Mouse (Mus musculus): ENCODE results near the gene Fpgs. TPM values are rescaled to one million over a fixed set of nuclear protein-coding genes. Genes with fewer than 3 reads are reported as not detected.

Gene Fpgs
- 1.2 TPM for polyA plus RNA-seq (2014; fragmentation: Illumina TruSeq; extraction: RNeasy Lipid Tissue Mini Kit (QIAGEN cat#74804))

GRCm38 (mm10) chr2:32704021-32704421 lies at the start of gene Fpgs:
Fpgs (minus strand) TSS chr2:32704145.

GRCm38 (mm10) chr2:32740916-32741272 lies 36.9 kb upstream of the Fpgs start, which contains the start of gene 6330409D20Rik:
6330409D20Rik (minus strand) TSS chr2:32741016.

DNA sequence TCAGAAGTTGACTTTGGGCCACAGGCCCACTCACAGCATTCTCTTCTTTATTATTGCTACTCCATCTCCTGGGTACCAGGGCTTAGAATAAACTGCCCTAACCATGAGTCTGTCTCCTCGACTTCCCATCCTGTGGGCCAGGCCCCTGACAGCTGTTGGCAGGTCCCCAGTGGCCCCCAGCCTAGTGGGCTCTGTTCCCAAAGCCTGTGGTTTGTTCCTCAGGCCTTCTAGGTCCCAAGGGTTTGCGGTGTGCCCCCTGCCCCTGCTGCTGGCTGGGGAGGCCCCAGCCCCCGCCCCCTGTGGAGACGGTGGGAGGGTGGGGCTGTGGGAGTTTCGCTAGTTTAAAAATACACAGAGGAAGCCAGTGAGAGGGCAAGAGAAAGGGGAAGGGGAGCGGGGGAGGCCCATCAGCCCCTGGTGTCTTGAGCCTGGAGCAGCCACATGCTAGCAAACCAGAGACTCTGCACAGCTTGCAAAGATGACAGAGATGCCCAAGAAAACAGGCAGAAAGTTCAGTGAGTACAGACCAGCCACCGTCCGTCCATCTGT lies 16.8 kb upstream of the Fpgs start, which contains the start of gene Sh2d3c:
Sh2d3c (plus strand) TSS at position 375 of the 549 bp plus-strand sequence.

DNA sequence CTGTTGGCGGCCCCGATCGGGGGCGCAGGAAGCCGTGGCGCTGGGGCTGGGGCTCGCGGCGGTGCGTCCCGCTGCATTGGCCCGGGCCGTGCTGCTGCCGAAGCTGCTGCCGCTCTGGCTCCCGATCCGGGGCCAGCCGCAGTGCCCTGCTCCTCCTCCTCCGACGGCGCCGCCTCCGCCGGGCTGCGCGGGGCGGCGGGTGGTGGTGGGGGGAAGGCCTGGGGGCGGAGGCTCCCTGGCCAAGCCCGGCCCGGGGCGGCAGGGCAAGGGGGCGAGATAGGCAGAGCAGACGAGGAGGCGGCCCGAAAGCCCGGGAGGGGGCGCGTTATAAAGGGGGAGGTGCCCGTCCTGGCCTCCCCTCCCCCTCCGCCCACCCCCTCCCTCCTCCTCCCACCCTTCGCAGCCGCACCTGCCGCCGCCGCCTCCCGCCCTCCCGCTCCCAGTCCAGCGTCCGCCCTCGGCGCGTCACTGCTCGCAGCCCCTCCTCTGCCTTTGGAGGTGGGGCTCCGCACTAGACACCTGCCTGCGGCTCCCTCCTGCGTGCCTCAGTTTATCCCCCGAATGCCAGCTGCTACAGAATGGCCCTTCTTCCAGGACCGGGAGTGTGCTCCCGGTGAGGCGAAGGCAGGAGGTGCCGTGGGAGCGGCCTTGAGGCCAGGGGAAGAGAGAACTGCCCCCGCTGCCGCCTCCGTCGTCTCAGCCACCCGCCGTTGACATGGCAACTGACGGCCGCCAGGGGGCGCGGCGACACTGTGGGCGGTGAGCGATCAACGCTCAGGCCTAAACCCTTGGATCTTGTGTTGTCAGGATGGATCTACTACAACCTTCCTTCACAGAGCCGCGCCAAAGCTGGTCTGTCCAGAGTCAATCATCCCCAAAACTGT lies 9.2 kb upstream of the Fpgs start, which contains the start of gene Cdk9:
Cdk9 (minus strand) TSS at position 143 of the 884 bp plus-strand sequence.

GRCm38 (mm10) chr2:32646379-32647056 lies 57.4 kb downstream of the Fpgs start, which contains the start of gene Eng:
Eng (plus strand) TSS chr2:32646595.

Other genes starting within 250 kb of the Fpgs start
- 4.4 TPM for gene Fam102a, start 168.8 kb downstream of the Fpgs start, polyA plus RNA-seq (2014; fragmentation: Illumina TruSeq; extraction: RNeasy Lipid Tissue Mini Kit (QIAGEN cat#74804))
- gene Dpm2, start 133.3 kb downstream of the Fpgs start, polyA plus RNA-seq (2014; fragmentation: Illumina TruSeq; extraction: RNeasy Lipid Tissue Mini Kit (QIAGEN cat#74804)): 3.4 TPM
- not detected for gene Pip5kl1, start 129.3 kb downstream of the Fpgs start, polyA plus RNA-seq (2014; fragmentation: Illumina TruSeq; extraction: RNeasy Lipid Tissue Mini Kit (QIAGEN cat#74804))
- gene 9430097D07Rik, start 128.5 kb downstream of the Fpgs start, polyA plus RNA-seq (2014; fragmentation: Illumina TruSeq; extraction: RNeasy Lipid Tissue Mini Kit (QIAGEN cat#74804)): not detected
- gene St6galnac4, start 117.0 kb downstream of the Fpgs start, polyA plus RNA-seq (2014; fragmentation: Illumina TruSeq; extraction: RNeasy Lipid Tissue Mini Kit (QIAGEN cat#74804)): 1.8 TPM
- 2.8 TPM for gene St6galnac6, start 104.4 kb downstream of the Fpgs start, polyA plus RNA-seq (2014; fragmentation: Illumina TruSeq; extraction: RNeasy Lipid Tissue Mini Kit (QIAGEN cat#74804))
- 1.8 TPM for gene Ak1, start 82.4 kb downstream of the Fpgs start, polyA plus RNA-seq (2014; fragmentation: Illumina TruSeq; extraction: RNeasy Lipid Tissue Mini Kit (QIAGEN cat#74804))
- gene Eng, start 57.5 kb downstream of the Fpgs start, polyA plus RNA-seq (2014; fragmentation: Illumina TruSeq; extraction: RNeasy Lipid Tissue Mini Kit (QIAGEN cat#74804)): 1.1 TPM
- 61.4 TPM for gene Cdk9, start 8.9 kb upstream of the Fpgs start, polyA plus RNA-seq (2014; fragmentation: Illumina TruSeq; extraction: RNeasy Lipid Tissue Mini Kit (QIAGEN cat#74804))
- gene Sh2d3c, start 16.9 kb upstream of the Fpgs start, polyA plus RNA-seq (2014; fragmentation: Illumina TruSeq; extraction: RNeasy Lipid Tissue Mini Kit (QIAGEN cat#74804)): 0.14 TPM
- not detected for gene 6330409D20Rik, start 36.9 kb upstream of the Fpgs start, polyA plus RNA-seq (2014; fragmentation: Illumina TruSeq; extraction: RNeasy Lipid Tissue Mini Kit (QIAGEN cat#74804))
- 1.0 TPM for gene Tor2a, start 53.1 kb upstream of the Fpgs start, polyA plus RNA-seq (2014; fragmentation: Illumina TruSeq; extraction: RNeasy Lipid Tissue Mini Kit (QIAGEN cat#74804))
- gene Ttc16, start 71.5 kb upstream of the Fpgs start, polyA plus RNA-seq (2014; fragmentation: Illumina TruSeq; extraction: RNeasy Lipid Tissue Mini Kit (QIAGEN cat#74804)): 0.37 TPM
- not detected for gene Ptrh1, start 71.6 kb upstream of the Fpgs start, polyA plus RNA-seq (2014; fragmentation: Illumina TruSeq; extraction: RNeasy Lipid Tissue Mini Kit (QIAGEN cat#74804))
- not detected for gene Cfap157, start 80.3 kb upstream of the Fpgs start, polyA plus RNA-seq (2014; fragmentation: Illumina TruSeq; extraction: RNeasy Lipid Tissue Mini Kit (QIAGEN cat#74804))
- 5.5 TPM for gene Stxbp1, start 143.1 kb upstream of the Fpgs start, polyA plus RNA-seq (2014; fragmentation: Illumina TruSeq; extraction: RNeasy Lipid Tissue Mini Kit (QIAGEN cat#74804))
- gene Fam129b, start 172.0 kb upstream of the Fpgs start, polyA plus RNA-seq (2014; fragmentation: Illumina TruSeq; extraction: RNeasy Lipid Tissue Mini Kit (QIAGEN cat#74804)): 0.86 TPM

Measured in ovary, adult 10 weeks (tissue).